Mouse (Mus musculus) hindbrain, embryonic 11.5 days (tissue): ENCODE measurements around the gene Ankrd55. TPM values are rescaled to one million over a fixed set of nuclear protein-coding genes. Genes with fewer than 3 reads are reported as not detected.

Experiments used
- ATAC-seq: fragments of 200-750 bp; cut with Nextera tagmentation; 2 replicates; pipeline ENCODE4 v1.8.0; 2017; ENCODE audit warnings: mild to moderate bottlenecking, moderate TSS enrichment, moderate library complexity; ENCODE audit not compliant: low FRiP score
- DNase-seq: peaks from one replicate; pipeline ENCODE4 v3.0.0-alpha.2; 2015; ENCODE audit warnings: low spot score
- H3K27ac ChIP-seq: fragments of 300-500 bp; sonication (generic); 2 replicates; pipeline ENCODE4 v1.5.1; 2014; ENCODE audit warnings: mild to moderate bottlenecking, low read depth, low read length
- H3K27me3 ChIP-seq: fragments of 300-500 bp; sonication (generic); 2 replicates; pipeline ENCODE4 v1.6.1; 2014; ENCODE audit warnings: mild to moderate bottlenecking, low read length, moderate library complexity, mixed read lengths; ENCODE audit not compliant: control insufficient read depth, insufficient read depth
- H3K36me3 ChIP-seq: fragments of 300-500 bp; sonication (generic); 2 replicates; pipeline ENCODE4 v1.6.1; 2014; ENCODE audit warnings: mild to moderate bottlenecking, low read length, moderate library complexity, mixed read lengths; ENCODE audit not compliant: control insufficient read depth, insufficient read depth
- H3K4me1 ChIP-seq: fragments of 300-500 bp; sonication (generic); replicated peaks from 2 replicates; pipeline ENCODE4 v1.6.1; 2014; ENCODE audit warnings: low read length, mixed read lengths; ENCODE audit not compliant: control insufficient read depth, insufficient read depth
- H3K4me2 ChIP-seq: fragments of 300-500 bp; sonication (generic); replicated peaks from 2 replicates; pipeline ENCODE4 v1.6.1; 2014; ENCODE audit warnings: mild to moderate bottlenecking, low read depth, low read length
- H3K4me3 ChIP-seq: fragments of 300-500 bp; sonication (generic); 2 replicates; pipeline ENCODE4 v1.5.1; 2014; ENCODE audit warnings: low read depth, low read length
- H3K9ac ChIP-seq: fragments of 300-500 bp; sonication (generic); 2 replicates; pipeline ENCODE4 v1.6.1; 2014; ENCODE audit warnings: low read depth, low read length
- H3K9me3 ChIP-seq: fragments of 300-500 bp; sonication (generic); 2 replicates; pipeline ENCODE4 v1.6.1; 2016; ENCODE audit warnings: low read length; ENCODE audit not compliant: control insufficient read depth
- WGBS: fragments of 180-500 bp; shearing (Covaris S2); extraction: QIAGEN DNeasy Blood & Tissue Kit; methylation state at CpG from one replicate; pipeline ENCODE4 v1.1.7; 2014; 5-methylcytosine and 5-hydroxymethylcytosine counted together
- polyA plus RNA-seq: library from polyadenylated mRNA; unstranded; fragments of >200 nt; fragmentation: Nextera tagmentation; extraction: Ambion mirVana; gene quantifications from 2 replicates; pipeline ENCODE4 v1.2.1, GENCODE M21; 2014

Ankrd55 gene
- polyA plus RNA-seq, 1 experiment from 2014 or later = 1.7 TPM

DNA sequence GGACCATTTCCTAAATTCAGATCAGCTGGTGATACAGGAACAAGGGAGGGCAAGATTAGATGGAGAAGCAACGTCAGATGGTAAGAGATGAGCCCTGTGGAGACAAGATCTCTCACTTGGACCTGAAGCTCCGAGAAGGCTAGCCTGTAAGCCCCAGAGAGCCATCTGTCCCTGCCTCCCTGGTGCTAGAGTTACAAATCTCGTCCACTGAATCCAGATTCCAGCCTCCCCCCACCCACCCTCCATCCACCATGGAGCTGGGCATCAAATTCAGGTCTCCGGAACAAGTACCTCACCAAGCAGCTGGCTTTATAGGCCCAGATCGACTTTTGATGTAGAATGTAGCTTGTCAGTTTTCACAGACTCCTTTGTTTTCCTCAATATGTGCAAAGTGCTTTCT, 32.4 kb upstream of the Ankrd55 start:
- WGBS = 70% methylated on average over 5 of the region's 5 CpGs
- H3K36me3 ChIP-seq = no peaks in the 10 kb centered on the region

DNA sequence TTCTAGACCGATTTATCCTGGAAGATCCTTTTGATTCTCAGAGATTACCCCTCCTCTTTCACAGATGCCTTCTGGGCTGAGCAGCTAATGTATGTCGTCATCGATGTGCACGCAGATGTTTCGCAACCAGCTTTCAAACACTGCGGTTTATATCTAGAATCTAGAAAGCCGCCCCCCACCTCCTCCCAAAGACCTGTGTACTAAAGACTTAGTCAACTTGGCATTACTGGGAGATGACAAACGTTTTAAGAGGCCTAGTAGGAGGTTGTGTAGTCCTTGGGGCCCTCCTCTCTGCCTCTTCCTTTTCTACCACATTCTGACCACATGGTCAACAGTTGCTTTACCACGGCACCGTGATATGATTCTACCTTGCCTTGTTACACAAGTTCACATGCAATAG, 29.8 kb upstream of the Ankrd55 start:
- Histone ChIP-seq H3K36me3 (no peaks in the 10 kb centered on the region), H3K4me2 (no peak overlapping the region), H3K4me3 (no peak overlapping the region), H3K4me1 (no peaks in the 10 kb centered on the region), H3K9me3 (no peaks in the 10 kb centered on the region), H3K27ac (no peak overlapping the region), H3K27me3 (0 out of 2 replicates have a peak, but pooled peaks cover 3% of the 10 kb centered on the region), H3K9ac (no peak overlapping the region)
- WGBS = 88% methylated on average over 10 of the region's 10 CpGs
- no peak for DNase-seq
- no peak for ATAC-seq

More for the DNA sequence above, 32.4 kb upstream of the Ankrd55 start:
- DNase-seq (no peak), ATAC-seq (no peak)
- no peaks in the 10 kb centered on the region for H3K4me1 ChIP-seq
- 0 out of 2 replicates have a peak, but pooled peaks cover 3% of the 10 kb centered on the region for H3K27me3 ChIP-seq
- H3K9me3 ChIP-seq = no peaks in the 10 kb centered on the region
- no peak overlapping the region for H3K4me3 ChIP-seq
- H3K27ac ChIP-seq = no peak overlapping the region
- no peak overlapping the region for H3K9ac ChIP-seq
- no peak overlapping the region for H3K4me2 ChIP-seq

DNA sequence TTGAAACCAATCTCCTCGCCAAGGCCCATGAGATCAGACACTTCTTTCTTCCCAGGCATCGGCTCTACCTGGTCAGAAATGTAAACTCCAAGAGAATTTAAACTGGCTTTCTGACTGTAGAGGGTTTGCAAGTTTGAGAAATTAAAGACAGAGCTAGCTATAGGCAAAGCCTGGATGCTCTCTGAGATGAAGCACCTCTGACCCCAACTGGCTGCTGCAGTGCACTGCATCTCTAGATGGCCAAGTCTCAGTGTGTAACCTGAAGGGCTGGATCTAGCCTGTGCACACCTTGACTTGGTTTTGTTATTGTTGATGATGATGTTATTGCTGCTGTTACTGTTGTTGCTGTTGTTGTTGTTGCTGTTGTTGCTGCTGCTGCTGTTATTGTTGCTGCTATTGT, 28.9 kb upstream of the Ankrd55 start:
- Histone ChIP-seq H3K4me2 (no peak overlapping the region), H3K4me1 (no peaks in the 10 kb centered on the region), H3K36me3 (no peaks in the 10 kb centered on the region), H3K27me3 (0 out of 2 replicates have a peak, but pooled peaks cover 3% of the 10 kb centered on the region), H3K9ac (no peak overlapping the region), H3K9me3 (no peaks in the 10 kb centered on the region), H3K4me3 (no peak overlapping the region), H3K27ac (no peak overlapping the region)
- WGBS = 68% methylated on average over 2 of the region's 2 CpGs
- ATAC-seq (peak; percentile 57; the same call in 1 of the 2 replicates), DNase-seq (peak; percentile 71)

DNA sequence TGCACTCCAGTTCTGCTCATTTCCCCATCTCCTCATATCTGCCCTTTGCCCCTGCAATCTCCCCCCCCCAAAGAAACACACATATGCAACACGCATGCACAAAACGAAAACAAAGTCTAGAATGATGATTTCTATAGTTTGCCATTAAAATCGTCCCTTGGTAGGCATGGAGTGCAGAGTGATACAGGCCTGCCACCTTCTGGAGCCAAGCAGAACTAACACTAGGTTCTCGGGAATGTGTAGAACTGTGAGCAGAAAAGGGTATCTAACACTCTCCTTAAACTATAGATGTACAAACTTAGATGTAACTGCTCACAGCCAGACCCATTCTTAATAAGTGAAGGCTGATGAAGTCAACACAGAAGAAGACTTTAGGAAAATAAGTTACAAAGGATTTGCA, 23.6 kb upstream of the Ankrd55 start:
- no peak overlapping the region for H3K4me3 ChIP-seq
- peak; percentile 54 for DNase-seq
- no peak overlapping the region for H3K9ac ChIP-seq
- H3K9me3 ChIP-seq = no peaks in the 10 kb centered on the region
- H3K4me1 ChIP-seq = no peaks in the 10 kb centered on the region
- H3K36me3 ChIP-seq = no peaks in the 10 kb centered on the region
- H3K27ac ChIP-seq = no peak overlapping the region
- no peaks in the 10 kb centered on the region for H3K27me3 ChIP-seq
- 29% methylated on average over 4 of the region's 4 CpGs for WGBS
- no peak overlapping the region for H3K4me2 ChIP-seq
- 0 out of 2 replicates have a peak, but pooled peaks have one; percentile 22 for ATAC-seq

DNA sequence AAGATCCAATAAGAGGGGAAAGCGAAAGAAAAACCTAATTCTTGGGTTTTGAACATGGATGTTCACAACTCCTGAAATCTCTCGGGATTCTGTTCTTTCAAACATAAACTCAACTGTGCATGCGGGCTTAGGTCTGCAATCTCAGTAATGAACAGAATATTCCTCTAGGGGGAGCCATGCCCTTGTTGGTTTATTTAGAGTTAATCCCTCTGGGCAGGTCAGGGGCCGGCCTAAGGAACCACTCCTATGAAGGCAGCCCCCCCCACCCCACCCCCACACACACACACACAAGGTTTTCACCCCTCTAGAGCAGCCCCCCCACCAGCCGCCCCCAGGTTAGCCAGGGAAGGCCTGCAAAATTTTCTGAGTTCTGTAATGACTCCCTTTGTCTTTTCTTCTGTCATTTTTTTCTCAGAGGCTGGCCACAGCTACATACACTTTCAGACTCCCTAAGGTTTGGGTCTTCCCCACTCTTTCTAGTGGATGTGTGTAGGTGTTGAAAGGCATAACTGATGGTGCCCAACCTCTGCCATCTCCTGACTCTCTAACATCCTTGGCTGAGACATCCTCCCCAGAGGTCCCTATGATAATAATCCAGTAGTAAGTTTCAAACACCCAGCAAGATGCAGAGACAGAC, 16.2 kb upstream of the Ankrd55 start:
- H3K4me3 ChIP-seq = no peak overlapping the region
- no peak for ATAC-seq
- 11% methylated on average over 5 of the region's 5 CpGs for WGBS

DNA sequence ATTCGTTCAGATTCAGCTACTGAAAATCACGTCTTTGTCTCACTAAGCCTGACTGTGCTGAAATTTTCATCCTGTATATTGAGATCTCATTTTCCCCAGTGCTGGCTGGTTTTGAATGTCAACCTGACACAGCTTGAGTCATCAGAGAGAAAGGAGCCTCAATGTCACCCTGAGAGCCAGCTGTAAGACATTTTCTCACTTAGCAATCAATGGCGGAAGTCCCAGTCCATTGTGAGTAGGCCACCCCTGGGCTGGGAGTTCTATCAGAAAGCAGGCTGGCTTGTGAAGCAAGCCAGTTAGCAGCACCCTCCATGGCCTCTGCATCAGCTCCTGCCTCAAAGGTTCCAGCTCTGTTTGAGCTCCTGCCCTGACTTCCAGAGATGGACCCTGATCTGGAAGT, 13.6 kb upstream of the Ankrd55 start:
- Histone ChIP-seq H3K27me3 (no peaks in the 10 kb centered on the region), H3K27ac (no peak overlapping the region), H3K4me1 (no peaks in the 10 kb centered on the region), H3K36me3 (no peaks in the 10 kb centered on the region), H3K4me3 (no peak overlapping the region), H3K9ac (no peak overlapping the region), H3K4me2 (no peak overlapping the region), H3K9me3 (no peaks in the 10 kb centered on the region)
- ATAC-seq (no peak), DNase-seq (no peak)
- WGBS = 72% methylated on average over 3 of the region's 3 CpGs

More for the DNA sequence above, 16.2 kb upstream of the Ankrd55 start:
- no peaks in the 10 kb centered on the region for H3K9me3 ChIP-seq
- H3K9ac ChIP-seq = no peak overlapping the region
- H3K27ac ChIP-seq = no peak overlapping the region
- H3K27me3 ChIP-seq = no peaks in the 10 kb centered on the region
- H3K4me1 ChIP-seq = no peaks in the 10 kb centered on the region
- peak; percentile 77 for DNase-seq
- no peaks in the 10 kb centered on the region for H3K36me3 ChIP-seq
- no peak overlapping the region for H3K4me2 ChIP-seq

DNA sequence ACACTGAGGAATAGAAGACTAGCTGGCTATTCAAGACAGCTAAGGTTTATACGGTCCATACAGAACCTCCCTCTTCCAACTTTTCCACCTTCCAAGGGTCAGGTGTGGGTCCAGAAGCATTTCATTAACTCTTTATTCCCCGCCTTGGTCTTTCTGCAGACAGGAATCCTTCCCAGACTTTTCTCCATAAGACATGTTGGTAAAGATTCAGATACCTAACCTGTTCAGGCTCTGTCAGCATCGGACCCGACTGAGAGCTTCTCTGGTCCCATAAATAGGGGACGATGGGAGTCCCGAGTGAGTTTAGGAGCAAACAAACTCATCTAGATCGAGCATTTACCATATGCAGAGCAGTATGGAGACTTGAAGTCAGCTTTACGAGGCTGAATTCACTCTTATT, 12.3 kb upstream of the Ankrd55 start:
- Histone ChIP-seq H3K4me1 (no peaks in the 10 kb centered on the region), H3K9ac (no peak overlapping the region), H3K9me3 (no peaks in the 10 kb centered on the region), H3K36me3 (no peaks in the 10 kb centered on the region), H3K4me3 (no peak overlapping the region), H3K27me3 (no peaks in the 10 kb centered on the region), H3K4me2 (no peak overlapping the region), H3K27ac (no peak overlapping the region)
- WGBS = 82% methylated on average over 8 of the region's 8 CpGs
- DNase-seq (no peak), ATAC-seq (no peak)

DNA sequence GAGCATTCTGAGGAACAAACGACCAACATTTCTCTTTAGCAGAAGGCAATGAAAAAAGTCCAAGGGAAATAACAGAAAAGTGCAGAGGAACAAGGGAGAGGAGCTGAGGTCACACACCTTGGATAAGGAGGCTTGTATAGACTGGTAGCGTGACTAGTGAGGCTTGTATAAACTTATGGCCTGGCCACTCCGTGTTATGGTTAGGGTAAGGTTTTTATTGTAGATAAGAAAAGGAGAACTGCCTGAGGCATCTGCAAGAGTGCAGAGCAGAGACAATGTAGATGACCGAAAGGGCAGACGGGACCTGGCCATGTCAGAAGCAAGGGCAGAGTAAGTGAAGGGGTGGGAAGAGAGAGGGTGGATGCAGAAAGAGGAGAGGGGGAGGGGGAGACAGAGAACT, 10.7 kb upstream of the Ankrd55 start:
- no peaks in the 10 kb centered on the region for H3K9me3 ChIP-seq
- DNase-seq (no peak), ATAC-seq (no peak)
- no peaks in the 10 kb centered on the region for H3K36me3 ChIP-seq
- no peaks in the 10 kb centered on the region for H3K4me1 ChIP-seq
- H3K9ac ChIP-seq = no peak overlapping the region
- H3K27ac ChIP-seq = no peak overlapping the region
- H3K4me3 ChIP-seq = no peak overlapping the region
- no peaks in the 10 kb centered on the region for H3K27me3 ChIP-seq
- 83% methylated on average over 5 of the region's 5 CpGs for WGBS
- H3K4me2 ChIP-seq = no peak overlapping the region

DNA sequence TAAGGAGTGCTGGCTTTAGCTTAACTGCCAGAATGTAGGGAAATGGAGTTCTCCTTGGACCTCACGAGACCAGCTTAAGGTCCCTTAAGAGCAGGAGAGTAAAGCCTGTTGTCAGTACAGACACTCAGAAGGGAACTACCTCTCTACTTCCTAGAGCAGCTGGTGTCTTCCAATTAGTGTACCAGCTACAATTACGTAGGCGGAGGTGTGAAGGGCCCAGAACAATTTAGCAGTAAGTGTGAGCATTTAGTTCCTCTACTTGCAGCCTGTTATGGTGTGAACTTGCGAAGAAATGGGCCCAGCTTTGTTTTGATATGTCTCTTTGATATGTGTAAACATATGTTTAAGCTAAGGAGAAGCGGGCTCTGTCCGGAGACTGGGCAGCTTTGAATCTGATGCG, 10.0 kb upstream of the Ankrd55 start:
- Histone ChIP-seq H3K4me1 (no peaks in the 10 kb centered on the region), H3K9me3 (no peaks in the 10 kb centered on the region), H3K9ac (no peak overlapping the region), H3K27me3 (no peaks in the 10 kb centered on the region), H3K27ac (no peak overlapping the region), H3K4me2 (no peak overlapping the region), H3K36me3 (no peaks in the 10 kb centered on the region), H3K4me3 (no peak overlapping the region)
- ATAC-seq = no peak
- DNase-seq = no peak
- 80% methylated on average over 7 of the region's 7 CpGs for WGBS
